Mouse (Mus musculus): ENCODE results near the gene Rpl13. TPM values are rescaled to one million over a fixed set of nuclear protein-coding genes. Genes with fewer than 3 reads are reported as not detected.

Rpl13 gene
- total RNA-seq, 2 experiments from 2014 or later: 328 to 417 TPM

DNA sequence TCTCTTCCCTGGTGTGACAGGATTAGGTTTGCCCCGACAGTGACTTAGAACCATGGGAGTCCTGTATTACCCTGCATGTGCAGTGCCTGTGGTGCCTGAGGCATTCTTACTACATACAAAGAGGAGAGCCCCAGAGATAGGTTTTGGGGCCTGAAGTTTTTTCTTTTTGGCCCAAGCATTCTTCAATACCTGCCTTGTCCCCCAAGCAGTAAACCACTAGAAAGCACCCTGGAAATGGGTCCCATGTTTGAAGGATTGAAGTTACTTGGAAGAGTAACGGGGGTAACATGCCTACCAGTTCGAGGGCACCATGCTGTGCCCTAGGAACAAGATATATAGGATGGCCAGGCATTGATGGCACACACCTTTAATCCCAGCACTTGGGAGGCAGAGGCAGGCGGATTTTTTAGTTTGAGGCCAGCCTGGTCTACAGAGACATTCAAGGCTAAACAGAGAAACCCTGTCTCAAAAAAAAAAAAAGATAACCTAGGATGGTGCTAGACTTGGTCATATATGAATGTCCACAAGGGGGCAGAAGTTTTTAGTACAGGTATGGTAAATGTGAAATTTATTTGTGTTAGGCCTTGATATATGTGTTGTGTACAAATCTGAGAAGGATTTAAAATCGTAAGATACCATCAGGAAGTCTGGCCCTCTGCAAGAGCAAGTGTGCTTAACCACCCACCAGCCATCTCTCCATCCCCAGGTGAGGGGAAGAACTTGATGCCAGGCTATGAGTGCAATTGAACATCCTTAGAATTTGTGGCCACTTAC lies 3.6 kb downstream of the Rpl13 start:
- DNase-seq: no peak
- intact Hi-C loops (cut with DNase I): loop anchor here (2.0 kb wide), 1 partner anchor 51 kb away; no protein-coding TSS in a partner anchor

DNA sequence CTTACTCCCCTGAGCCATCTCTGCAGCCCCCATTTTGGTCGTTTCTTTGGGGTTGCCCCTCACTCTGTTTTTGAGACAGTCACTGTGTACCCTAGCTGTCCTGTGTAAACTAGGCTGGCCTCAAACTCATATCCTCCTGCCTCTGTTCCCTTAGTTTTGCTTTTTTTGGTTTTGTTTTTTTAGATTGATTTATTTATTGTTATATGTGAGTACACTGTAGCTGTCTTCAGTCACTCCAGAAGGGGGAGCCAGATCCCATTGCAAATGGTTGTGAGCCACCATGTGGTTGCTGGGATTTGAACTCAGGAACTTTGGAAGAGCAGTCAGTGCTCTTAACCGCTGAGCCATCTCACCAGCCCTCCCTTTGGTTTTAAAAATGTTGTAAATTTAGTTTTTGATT lies 4.4 kb downstream of the Rpl13 start:
- no peak for DNase-seq
- intact Hi-C loops (cut with DNase I): loop anchor here (2.0 kb wide), 1 partner anchor 50 kb away; no protein-coding TSS in a partner anchor

DNA sequence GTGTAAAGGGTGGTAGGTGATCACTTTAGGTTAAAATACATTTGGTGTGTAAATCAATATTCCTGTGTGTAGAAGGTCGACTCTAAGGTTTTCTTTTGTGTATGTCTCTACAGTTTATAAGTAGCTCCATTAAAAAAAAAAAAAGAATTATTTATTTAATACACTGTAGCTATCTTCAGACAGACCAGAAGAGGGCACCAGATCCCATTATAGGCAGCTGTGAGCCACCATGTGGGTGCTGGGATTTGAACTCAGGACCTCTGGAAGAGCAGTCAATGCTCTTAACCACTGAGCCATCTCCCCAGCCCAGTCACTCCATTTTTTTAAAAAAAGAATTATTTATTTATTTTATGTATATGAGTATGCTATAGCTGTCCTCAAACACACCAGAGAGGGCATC lies 5.9 kb downstream of the Rpl13 start:
- intact Hi-C loops (cut with DNase I): loop anchor here (2.0 kb wide), 1 partner anchor 91 kb away; no protein-coding TSS in a partner anchor
- no peak for DNase-seq

DNA sequence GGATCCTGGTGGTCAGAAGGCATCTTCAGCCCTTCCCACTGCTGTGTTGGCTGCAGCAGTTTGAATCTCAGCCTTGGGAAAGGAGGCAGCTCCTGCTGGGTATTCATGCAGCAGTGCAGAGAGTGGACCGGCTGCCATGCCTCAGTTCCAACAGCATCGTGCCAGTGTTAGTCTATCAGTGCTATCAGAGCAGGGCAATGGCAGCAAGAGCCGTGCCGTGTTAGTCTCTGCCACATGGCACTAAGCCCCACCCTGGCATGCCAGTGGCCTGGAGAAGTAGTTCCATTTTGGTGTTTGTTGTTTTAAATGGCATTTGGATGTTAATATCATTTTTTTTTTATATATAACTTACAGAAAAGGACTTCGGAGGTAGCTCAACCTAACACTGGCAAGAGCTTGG lies 6.8 kb downstream of the Rpl13 start:
- intact Hi-C loops (cut with DNase I): loop anchor here (2.0 kb wide), 1 partner anchor 90 kb away; no protein-coding TSS in a partner anchor
- DNase-seq: no peak

DNA sequence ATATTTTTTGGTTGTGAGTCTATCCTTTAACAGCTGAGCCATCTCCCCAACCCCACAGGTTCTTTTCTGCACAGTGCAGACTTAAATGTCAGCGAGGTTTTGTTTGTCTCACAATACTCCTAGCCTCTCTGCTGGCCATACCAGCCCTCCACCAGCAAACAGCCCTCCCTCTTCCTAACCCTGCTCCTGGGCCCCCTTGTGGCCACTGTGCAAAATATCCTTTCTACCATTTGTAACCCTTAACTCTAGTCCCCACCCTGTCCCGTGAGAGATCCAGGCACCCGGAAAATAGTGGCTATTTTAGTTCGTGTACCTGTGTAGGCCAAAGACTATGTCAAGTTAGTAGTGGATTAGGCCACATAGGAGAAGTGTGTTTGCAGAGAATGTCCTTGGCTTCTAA lies 8.5 kb downstream of the Rpl13 start:
- no peak for DNase-seq
- intact Hi-C loops (cut with DNase I): no loop called here

DNA sequence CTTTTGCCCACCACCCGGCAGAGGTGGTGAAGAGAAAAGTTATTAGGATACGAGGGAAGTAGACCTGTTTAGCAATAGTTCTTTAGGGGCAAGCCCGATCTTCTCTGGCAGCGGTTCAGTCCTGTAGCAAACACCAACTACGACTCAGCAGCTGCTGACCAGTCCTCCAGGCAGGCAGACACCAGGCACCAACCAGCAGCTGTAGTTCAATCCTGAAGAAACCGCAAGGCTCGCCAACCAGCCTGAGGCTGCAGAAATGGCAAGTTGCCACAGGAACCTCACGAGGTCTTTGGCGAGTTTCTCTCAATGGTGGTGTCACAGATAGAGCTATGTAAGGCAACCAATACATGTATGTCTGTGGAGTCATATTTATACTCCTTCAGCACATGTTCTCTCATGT lies 10.7 kb downstream of the Rpl13 start:
- intact Hi-C loops (cut with DNase I): no loop called here
- no peak for DNase-seq

DNA sequence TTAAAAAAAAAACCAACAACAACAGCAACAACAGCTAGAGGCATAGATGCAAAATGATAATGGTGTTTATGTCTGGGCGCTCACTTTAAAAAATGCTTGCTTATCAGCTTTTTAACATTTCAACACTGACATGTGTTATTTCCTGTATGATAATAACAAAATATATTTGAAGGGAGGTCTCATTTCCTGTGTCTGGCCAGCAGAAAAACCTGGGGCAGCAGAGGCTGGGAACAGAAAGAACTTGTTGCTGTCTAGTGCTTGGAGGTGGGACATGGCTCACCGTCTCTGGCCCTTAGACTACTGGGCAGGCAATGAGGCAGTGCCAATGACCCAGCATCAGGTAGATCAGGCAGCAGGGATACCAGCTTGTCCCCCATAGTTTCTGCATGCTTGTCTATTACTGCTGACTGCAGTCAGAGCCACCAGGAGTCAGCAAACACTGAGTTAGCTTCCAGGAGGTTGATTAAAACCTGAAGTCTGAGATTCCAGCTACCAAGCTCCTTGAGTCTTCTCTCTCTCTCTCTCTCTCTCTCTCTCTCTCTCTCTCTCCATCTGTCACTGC lies 11.8 kb downstream of the Rpl13 start:
- no peak for DNase-seq
- intact Hi-C loops (cut with DNase I): no loop called here

DNA sequence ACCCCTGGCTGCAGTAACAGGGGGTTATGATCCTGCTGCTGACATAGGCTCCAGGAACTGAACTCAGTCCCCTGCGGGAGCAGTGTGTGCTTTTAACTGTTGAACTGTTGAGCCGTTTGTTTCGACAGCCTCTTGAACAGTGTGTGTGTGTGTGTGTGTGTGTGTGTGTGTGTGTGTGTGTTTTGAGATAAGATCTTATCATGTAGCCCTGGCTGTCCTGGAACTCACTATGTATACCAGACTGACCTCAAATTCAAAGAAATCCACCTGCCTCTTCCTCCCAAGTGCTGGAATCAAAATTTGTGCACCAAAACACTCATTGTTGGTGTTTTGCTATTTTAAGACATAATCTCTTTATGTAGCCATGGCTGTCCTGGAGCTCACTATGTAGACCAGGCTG lies 12.5 kb downstream of the Rpl13 start:
- intact Hi-C loops (cut with DNase I): no loop called here
- no peak for DNase-seq

DNA sequence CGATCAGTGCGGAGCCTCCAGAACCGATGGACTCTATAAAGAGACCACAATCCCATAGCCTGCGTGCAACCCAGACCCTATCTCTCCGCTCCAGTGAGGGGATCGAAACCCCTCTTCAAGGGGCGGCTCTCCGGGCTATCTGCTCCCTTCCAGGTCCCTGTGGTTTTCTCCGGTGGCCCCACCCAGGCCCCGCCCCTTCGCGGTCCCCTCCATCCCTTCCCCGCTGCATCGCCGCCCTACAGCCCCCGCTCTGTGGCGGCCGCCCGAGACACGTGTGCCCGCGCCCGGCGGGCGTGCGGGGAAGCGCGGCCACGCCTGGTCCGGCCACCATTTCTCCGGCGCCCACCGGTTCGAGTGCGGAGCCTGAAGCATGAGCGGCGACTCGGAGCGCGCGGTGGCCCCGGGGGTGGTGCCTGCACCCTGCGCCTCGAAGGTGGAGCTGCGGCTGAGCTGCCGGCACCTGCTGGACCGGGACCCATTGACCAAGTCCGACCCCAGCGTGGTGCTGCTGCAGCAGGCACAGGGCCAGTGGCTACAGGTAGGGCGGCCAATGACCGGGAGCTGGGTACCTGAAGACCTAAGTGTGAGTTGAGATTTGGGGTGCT lies 15.1 kb downstream of the Rpl13 start, which contains the start of gene Cpne7:
TSS of gene Cpne7 (plus strand) at position 248 of the 605 bp plus-strand sequence.
- no peak for DNase-seq
- intact Hi-C loops (cut with DNase I): no loop called here

DNA sequence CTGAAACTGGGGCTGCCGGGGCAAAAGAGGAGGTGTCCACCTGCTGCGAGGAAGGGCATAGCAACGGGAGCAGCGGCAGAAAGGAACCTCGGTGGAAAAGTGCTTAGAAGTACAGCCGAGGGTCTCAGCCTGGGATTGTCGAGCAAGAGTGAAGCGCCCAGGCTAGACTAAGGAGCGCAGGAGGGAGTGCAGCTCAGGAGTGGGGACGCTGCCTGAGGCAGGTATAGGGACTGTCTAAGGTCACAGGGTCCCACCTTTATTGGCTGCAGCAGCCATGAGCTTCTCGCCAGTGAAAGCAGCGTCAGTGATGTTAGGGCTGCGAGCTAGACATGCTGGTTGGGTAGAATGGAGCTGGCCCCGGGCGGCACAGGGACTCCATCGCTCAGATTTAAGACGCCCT lies 15.6 kb downstream of the Rpl13 start:
- intact Hi-C loops (cut with DNase I): no loop called here

DNA sequence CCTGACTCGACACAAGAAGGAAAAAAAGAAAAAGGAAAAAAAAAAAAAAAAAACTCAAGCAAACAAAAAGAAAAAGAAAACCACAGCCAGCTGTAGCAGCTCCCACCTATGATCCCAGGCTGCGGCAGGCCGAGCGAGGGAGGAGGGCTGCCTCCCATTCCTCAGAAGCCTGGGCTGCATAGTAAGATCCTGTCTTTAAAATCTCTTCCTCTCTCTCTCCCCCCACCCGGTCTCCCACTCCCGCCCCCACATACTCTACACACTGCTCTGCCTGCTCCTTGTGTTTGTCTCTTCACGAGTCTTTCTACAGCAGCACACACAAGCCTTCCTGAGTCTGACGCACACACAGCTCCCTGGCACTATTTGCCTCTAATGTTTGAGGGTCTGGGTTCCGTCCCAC lies 19.9 kb downstream of the Rpl13 start:
- intact Hi-C loops (cut with DNase I): no loop called here
- DNase-seq: no peak

More for the DNA sequence above, 15.6 kb downstream of the Rpl13 start:
- no peak for DNase-seq

DNA sequence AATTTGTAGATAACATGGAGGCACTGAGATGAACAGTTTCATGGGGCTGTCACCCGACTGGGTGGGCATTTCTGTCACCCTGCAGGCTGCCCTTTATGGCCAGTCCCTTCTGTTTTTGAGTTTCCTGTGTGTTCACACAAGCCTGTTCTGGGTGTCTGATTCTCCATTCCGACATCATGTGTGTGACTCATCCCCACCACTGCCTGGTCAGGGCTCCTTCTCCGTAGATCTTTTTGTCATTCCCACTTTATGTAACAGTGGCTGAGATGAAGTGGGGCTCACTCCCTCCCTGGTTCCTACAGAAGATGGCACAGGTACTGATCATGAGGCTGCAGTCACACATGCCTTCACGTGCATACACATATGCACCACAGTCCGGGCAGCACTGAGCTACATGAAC lies 20.5 kb downstream of the Rpl13 start:
- DNase-seq: no peak
- intact Hi-C loops (cut with DNase I): no loop called here

DNA sequence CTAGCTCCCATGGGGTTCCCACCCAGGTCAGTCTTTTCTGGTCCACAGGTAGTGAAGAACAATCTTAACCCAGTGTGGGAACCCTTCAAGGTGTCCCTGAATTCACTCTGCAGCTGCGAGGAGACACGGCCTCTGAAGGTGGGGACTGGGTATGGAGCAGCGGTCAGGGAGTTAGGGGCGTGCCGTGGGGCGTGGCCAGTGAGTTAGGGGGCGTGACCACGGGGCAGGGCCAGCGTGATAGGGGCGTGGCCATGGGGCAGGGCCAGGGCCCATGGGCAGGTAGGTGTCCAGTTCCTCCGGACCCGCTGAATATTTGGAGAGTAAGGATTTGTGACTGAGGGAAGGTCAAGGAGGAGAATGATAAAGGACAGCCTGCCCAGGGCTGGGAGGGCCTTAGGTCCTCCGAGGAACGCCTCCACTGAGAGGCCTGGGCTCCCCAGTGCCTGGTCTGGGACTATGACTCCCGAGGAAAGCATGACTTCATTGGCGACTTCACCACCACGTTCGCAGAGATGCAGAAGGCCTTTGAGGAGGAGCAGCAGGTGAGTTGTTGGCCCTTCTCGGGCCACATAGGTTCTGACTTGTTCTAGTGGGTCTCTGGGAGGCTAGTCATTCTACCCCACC lies 24.2 kb downstream of the Rpl13 start:
- no peak for DNase-seq
- intact Hi-C loops (cut with DNase I): no loop called here

DNA sequence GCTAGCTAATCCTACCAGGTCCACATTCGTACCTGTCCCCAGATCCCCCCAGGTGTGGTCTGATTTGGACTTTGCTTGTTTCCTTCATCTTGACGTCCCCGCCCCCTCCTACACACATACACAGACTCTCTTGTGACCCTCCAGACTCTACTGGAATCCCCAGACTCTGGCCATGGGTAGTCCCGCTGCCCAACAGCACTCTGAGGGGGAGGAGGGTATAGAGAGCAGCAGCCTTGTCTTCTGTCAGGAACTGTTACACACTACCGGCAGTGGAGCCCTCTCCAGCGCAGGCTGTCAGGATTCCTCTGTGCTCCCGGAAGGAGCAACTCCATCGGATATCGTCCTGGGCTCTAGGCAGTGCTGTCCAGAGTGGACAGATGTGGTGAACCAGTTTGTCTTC lies 28.9 kb downstream of the Rpl13 start:
- no peak for DNase-seq

DNA sequence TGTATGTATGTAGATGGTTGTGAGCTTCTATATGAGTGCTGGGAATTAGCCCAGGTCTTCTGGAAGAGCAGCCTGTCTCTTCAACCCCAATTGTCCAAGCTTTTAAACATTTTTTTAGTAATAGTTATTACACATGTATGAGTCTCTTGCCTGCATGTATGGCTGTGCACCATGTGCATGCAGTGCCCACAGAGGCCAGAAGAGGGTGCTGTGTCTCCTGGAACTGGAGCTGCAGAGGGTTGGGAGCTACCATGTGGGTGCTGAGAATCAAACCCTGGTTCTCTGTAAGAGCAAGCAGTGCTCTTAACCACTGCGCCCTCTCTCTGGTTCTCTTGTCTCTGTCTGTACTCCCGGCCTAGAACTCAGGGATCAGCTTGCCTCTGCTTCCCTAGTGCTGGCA lies 30.8 kb downstream of the Rpl13 start:
- no peak for DNase-seq
- intact Hi-C loops (cut with DNase I): no loop called here

More for the DNA sequence above, 28.9 kb downstream of the Rpl13 start:
- intact Hi-C loops (cut with DNase I): no loop called here

DNA sequence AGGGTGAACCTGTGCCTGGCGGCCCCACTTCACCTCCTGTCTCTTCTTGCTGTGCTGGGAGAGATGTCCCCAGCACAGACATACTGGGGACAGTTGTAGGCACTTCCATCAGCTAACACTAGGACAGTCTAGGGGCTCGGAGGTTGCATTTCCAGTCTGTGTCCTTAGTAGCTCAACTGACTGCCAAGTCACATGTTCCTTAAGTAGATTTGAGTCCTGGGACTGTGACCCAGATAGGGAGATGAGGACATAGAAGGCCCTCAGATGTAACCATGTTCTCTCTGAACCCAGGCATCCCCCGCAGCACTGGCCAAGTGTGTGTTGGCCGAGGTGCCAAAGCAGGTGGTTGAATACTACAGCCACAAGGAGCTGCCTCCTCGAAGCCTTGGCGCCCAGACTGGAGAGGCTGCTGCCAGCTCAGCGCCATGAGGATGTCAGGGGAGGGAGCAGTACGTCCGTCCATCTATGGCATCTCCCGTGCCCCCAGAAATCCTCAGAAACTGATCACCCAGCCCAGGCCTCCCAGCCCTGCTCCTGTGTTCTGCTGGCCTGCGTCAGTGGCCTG lies 32.1 kb downstream of the Rpl13 start:
- intact Hi-C loops (cut with DNase I): no loop called here
- DNase-seq: no peak

DNA sequence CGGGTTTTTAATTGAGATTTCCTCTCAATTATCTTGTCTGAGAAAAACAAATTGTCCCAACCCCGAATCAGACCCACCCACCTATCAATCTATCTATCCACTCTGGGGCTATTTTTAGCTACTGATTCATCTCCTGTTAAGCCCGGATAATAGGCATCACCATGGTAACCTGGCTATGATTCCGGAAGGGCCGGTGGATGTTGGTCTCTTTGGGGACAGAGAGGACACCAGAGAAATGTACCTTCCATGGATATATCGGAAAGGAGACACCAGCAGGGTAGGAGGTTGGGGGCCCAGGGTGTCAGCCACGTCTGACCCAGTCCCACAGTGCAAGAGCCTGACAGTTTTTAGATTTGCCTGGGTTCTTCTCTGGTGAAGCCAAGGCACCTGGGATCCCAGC lies 33.3 kb downstream of the Rpl13 start:
- DNase-seq: no peak
- intact Hi-C loops (cut with DNase I): no loop called here

DNA sequence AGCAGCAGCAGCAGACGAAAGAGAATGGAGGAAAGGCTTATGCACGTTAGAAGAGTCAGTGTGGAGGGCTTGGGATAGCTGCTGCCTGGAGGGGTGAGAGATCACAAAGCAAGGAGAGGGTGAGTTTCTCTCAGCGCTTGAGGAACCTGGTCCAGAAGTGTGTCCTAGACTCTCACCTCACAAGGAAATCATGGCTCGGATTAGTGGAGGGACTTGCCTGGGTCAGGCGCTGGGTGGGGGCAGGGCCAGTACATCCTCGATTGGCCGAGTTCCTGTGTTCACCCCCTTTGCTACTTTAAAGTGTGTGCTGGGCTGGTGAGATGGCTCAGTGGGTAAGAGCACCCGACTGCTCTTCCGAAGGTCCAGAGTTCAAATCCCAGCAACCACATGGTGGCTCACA lies 33.7 kb downstream of the Rpl13 start:
- intact Hi-C loops (cut with DNase I): no loop called here
- DNase-seq: no peak

DNA sequence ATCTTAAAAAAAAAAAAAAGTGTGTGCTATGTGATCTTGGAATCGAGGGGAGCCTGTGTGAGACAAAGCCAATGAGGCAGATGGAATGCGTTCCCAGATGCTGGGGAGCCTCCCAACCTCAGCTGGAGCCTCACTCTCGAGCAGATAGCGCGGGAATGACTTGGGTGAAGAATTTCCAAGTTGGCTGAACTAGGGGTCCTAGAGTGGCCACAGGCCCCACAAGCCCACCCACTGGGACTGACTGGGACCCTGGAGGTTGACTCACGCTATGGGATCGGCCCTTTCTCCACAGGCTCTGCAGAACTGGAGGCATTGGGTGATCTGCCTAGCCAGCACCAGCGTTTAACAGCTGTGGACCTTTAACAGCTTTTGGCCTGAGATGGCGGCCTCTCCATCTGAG lies 34.1 kb downstream of the Rpl13 start:
- no peak for DNase-seq
- intact Hi-C loops (cut with DNase I): no loop called here

DNA sequence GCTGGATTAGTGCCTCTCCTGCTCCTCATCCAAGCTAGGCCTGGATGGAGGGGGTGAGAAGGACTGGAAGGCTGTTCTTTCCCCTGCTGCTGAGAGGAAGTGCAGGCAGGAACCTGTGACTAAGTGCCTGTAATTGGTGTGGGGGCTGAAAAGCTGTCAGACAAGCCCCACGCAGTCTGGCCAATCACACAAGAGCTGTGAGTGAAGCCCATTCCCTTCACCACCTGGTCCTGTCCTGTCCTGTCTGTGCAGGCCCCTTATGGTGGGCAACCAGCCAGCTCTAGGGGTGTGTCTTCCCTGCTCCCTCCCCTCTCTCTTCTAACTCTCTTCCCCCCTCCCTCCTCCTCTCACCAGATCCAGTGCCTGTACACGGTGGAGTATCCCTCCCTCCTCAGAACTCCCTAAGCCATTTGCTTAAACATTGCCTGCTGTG lies 35.5 kb downstream of the Rpl13 start:
- DNase-seq: no peak
- intact Hi-C loops (cut with DNase I): no loop called here

DNA sequence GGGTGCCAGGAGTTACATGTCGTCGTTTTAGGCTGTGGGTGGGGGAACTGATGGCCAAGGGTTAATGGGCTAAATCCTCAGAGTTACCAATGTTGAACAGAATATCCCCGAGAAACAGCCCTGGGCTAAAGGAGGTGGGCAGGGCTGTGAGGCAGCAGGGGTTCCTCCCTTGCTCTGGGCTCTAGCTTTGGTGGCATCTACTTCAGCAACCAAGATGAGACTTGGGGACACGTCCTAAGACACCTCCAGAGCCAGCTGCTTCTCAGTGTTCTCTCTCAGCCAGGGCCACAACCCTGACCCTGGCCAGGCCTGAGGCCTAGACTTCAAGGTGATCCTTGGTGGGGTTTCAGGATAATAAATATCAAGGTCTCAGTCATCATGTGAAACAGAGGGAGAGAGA lies 36.6 kb downstream of the Rpl13 start:
- intact Hi-C loops (cut with DNase I): no loop called here
- DNase-seq: no peak

Data from gastrocnemius, postnatal 36 days (tissue).